Mouse (Mus musculus) kidney, embryonic 14.5 days (tissue): ENCODE measurements around the gene Tmem132b. TPM values are rescaled to one million over a fixed set of nuclear protein-coding genes. Genes with fewer than 3 reads are reported as not detected.

ENCODE experiments used
- ATAC-seq: fragments of 200-750 bp; cut with Nextera tagmentation; 2 replicates; pipeline ENCODE4 v1.8.0; 2017; ENCODE audit warnings: moderate number of reproducible peaks, mild to moderate bottlenecking, moderate TSS enrichment, moderate library complexity; ENCODE audit not compliant: low FRiP score, low TSS enrichment
- H3K27ac ChIP-seq: fragments of 300-500 bp; sonication (generic); 2 replicates; pipeline ENCODE4 v1.5.1; 2014; ENCODE audit warnings: low read depth, mild to moderate bottlenecking, low read length, moderate library complexity, mixed read lengths
- H3K27me3 ChIP-seq: fragments of 300-500 bp; sonication (generic); 2 replicates; pipeline ENCODE4 v1.6.1; 2014; ENCODE audit warnings: mild to moderate bottlenecking, low read length; ENCODE audit not compliant: control insufficient read depth, insufficient read depth
- H3K36me3 ChIP-seq: fragments of 300-500 bp; sonication (generic); 2 replicates; pipeline ENCODE4 v1.6.1; 2014; ENCODE audit warnings: low read length, mixed read lengths; ENCODE audit not compliant: control insufficient read depth, insufficient read depth
- H3K4me1 ChIP-seq: fragments of 300-500 bp; sonication (generic); 2 replicates; pipeline ENCODE4 v1.6.1; 2014; ENCODE audit warnings: low read length, mixed read lengths; ENCODE audit not compliant: control insufficient read depth, insufficient read depth
- H3K4me2 ChIP-seq: fragments of 300-500 bp; sonication (generic); replicated peaks from 2 replicates; pipeline ENCODE4 v1.6.1; 2014; ENCODE audit warnings: low read depth, mild to moderate bottlenecking, low read length
- H3K4me3 ChIP-seq: fragments of 300-500 bp; sonication (generic); 2 replicates; pipeline ENCODE4 v1.5.1; 2014; ENCODE audit warnings: mild to moderate bottlenecking, low read length
- H3K9ac ChIP-seq: fragments of 300-500 bp; sonication (generic); 2 replicates; pipeline ENCODE4 v1.6.1; 2014; ENCODE audit warnings: low read depth, mild to moderate bottlenecking, low read length, moderate library complexity
- H3K9me3 ChIP-seq: fragments of 300-500 bp; sonication (generic); 2 replicates; pipeline ENCODE4 v1.6.1; 2016; ENCODE audit warnings: low read length; ENCODE audit not compliant: control insufficient read depth
- WGBS: fragments of 180-500 bp; shearing (Covaris S2); extraction: QIAGEN DNeasy Blood & Tissue Kit; methylation state at CpG from one replicate; pipeline ENCODE4 v1.1.7; 2014; 5-methylcytosine and 5-hydroxymethylcytosine counted together
- polyA plus RNA-seq: library from polyadenylated mRNA; unstranded; fragments of >200 nt; fragmentation: Nextera tagmentation; extraction: Ambion mirVana; gene quantifications from 2 replicates; pipeline ENCODE4 v1.2.1, GENCODE M21; 2014

The Tmem132b gene
- polyA plus RNA-seq, 1 experiment from 2014 or later: 0.46 TPM

GRCm38 (mm10) chr5:125491107-125491506, 40.5 kb upstream of the Tmem132b start:
- ATAC-seq: no peak
- H3K36me3 ChIP-seq: peaks cover 31% of the 10 kb centered on the region; the same call in 1 of the 2 replicates
- 93% methylated on average over 10 of the region's 10 CpGs for whole genome bisulfite sequencing

GRCm38 (mm10) chr5:125492379-125493092, 39.0 kb upstream of the Tmem132b start:
- Histone ChIP-seq H3K4me2 (no peak overlapping the region), H3K4me1 (peaks cover 8% of the 10 kb centered on the region; the same call in 1 of the 2 replicates), H3K4me3 (no peak overlapping the region), H3K9me3 (no peaks in the 10 kb centered on the region), H3K27me3 (no peaks in the 10 kb centered on the region), H3K36me3 (peaks cover 31% of the 10 kb centered on the region; the same call in 1 of the 2 replicates), H3K9ac (no peak overlapping the region), H3K27ac (no peak overlapping the region)
- no peak for ATAC-seq
- 71% methylated on average over 17 of the region's 17 CpGs for WGBS

More at GRCm38 (mm10) chr5:125491107-125491506, 40.5 kb upstream of the Tmem132b start:
- Histone ChIP-seq H3K27me3 (no peaks in the 10 kb centered on the region), H3K4me3 (no peak overlapping the region), H3K4me2 (no peak overlapping the region), H3K27ac (no peak overlapping the region), H3K9ac (no peak overlapping the region), H3K9me3 (no peaks in the 10 kb centered on the region), H3K4me1 (peaks cover 13% of the 10 kb centered on the region)

- Histone ChIP-seq H3K9me3 (no peaks in the 10 kb centered on the region), H3K36me3 (peaks cover 31% of the 10 kb centered on the region; the same call in 1 of the 2 replicates), H3K4me1 (peaks cover 3% of the 10 kb centered on the region; the same call in 1 of the 2 replicates), H3K27ac (no peak overlapping the region), H3K4me2 (no peak overlapping the region), H3K4me3 (no peak overlapping the region), H3K27me3 (no peaks in the 10 kb centered on the region), H3K9ac (no peak overlapping the region)
- ATAC-seq: no peak
- WGBS: 71% methylated on average over 5 of the region's 5 CpGs
Measured at GRCm38 (mm10) chr5:125493093-125493423, 38.5 kb upstream of the Tmem132b start.

GRCm38 (mm10) chr5:125495655-125496054, 35.9 kb upstream of the Tmem132b start:
- Histone ChIP-seq H3K4me1 (no peaks in the 10 kb centered on the region), H3K9ac (no peak overlapping the region), H3K27me3 (no peaks in the 10 kb centered on the region), H3K27ac (no peak overlapping the region), H3K4me3 (no peak overlapping the region), H3K4me2 (no peak overlapping the region), H3K9me3 (no peaks in the 10 kb centered on the region), H3K36me3 (peaks cover 33% of the 10 kb centered on the region; the same call in 1 of the 2 replicates)
- 92% methylated on average over 10 of the region's 10 CpGs for WGBS
- ATAC-seq: no peak

GRCm38 (mm10) chr5:125497821-125498600, 33.6 kb upstream of the Tmem132b start:
- ATAC-seq: peak; percentile 65; the same call in 1 of the 2 replicates
- peaks cover 17% of the 10 kb centered on the region; the same call in 1 of the 2 replicates for H3K36me3 ChIP-seq

GRCm38 (mm10) chr5:125501505-125501904, 30.1 kb upstream of the Tmem132b start:
- no peak overlapping the region for H3K4me3 ChIP-seq
- H3K27ac ChIP-seq: no peak overlapping the region
- H3K9ac ChIP-seq: no peak overlapping the region
- ATAC-seq: no peak
- no peaks in the 10 kb centered on the region for H3K9me3 ChIP-seq
- H3K4me2 ChIP-seq: no peak overlapping the region
- no peaks in the 10 kb centered on the region for H3K27me3 ChIP-seq
- no peaks in the 10 kb centered on the region for H3K4me1 ChIP-seq
- peaks cover 15% of the 10 kb centered on the region; the same call in 1 of the 2 replicates for H3K36me3 ChIP-seq
- WGBS: 92% methylated on average over 6 of the region's 6 CpGs

More at GRCm38 (mm10) chr5:125497821-125498600, 33.6 kb upstream of the Tmem132b start:
- 70% methylated on average over 12 of the region's 12 CpGs for WGBS
- Histone ChIP-seq H3K27ac (no peak overlapping the region), H3K4me2 (no peak overlapping the region), H3K9me3 (no peaks in the 10 kb centered on the region), H3K9ac (no peak overlapping the region), H3K4me3 (no peak overlapping the region), H3K4me1 (no peaks in the 10 kb centered on the region), H3K27me3 (no peaks in the 10 kb centered on the region)

GRCm38 (mm10) chr5:125502186-125502585, 29.4 kb upstream of the Tmem132b start:
- no peak overlapping the region for H3K9ac ChIP-seq
- no peak overlapping the region for H3K4me3 ChIP-seq
- ATAC-seq: no peak
- H3K4me2 ChIP-seq: no peak overlapping the region
- no peak overlapping the region for H3K27ac ChIP-seq
- H3K27me3 ChIP-seq: no peaks in the 10 kb centered on the region
- H3K4me1 ChIP-seq: no peaks in the 10 kb centered on the region
- H3K9me3 ChIP-seq: no peaks in the 10 kb centered on the region
- peaks cover 16% of the 10 kb centered on the region; the same call in 1 of the 2 replicates for H3K36me3 ChIP-seq
- WGBS: 56% methylated on average over 3 of the region's 3 CpGs

- Histone ChIP-seq H3K27me3 (no peaks in the 10 kb centered on the region), H3K27ac (no peak overlapping the region), H3K9ac (no peak overlapping the region), H3K9me3 (no peaks in the 10 kb centered on the region), H3K4me2 (no peak overlapping the region), H3K4me3 (no peak overlapping the region), H3K4me1 (no peaks in the 10 kb centered on the region), H3K36me3 (peaks cover 18% of the 10 kb centered on the region; the same call in 1 of the 2 replicates)
- no peak for ATAC-seq
- WGBS: 90% methylated on average over 6 of the region's 6 CpGs
Measured at GRCm38 (mm10) chr5:125503628-125504027, 27.9 kb upstream of the Tmem132b start.

GRCm38 (mm10) chr5:125504692-125505091, 26.9 kb upstream of the Tmem132b start:
- no peaks in the 10 kb centered on the region for H3K4me1 ChIP-seq
- H3K9ac ChIP-seq: no peak overlapping the region
- H3K4me3 ChIP-seq: no peak overlapping the region
- no peak for ATAC-seq
- peaks cover 22% of the 10 kb centered on the region; the same call in 1 of the 2 replicates for H3K36me3 ChIP-seq
- no peak overlapping the region for H3K4me2 ChIP-seq
- H3K9me3 ChIP-seq: no peaks in the 10 kb centered on the region
- H3K27ac ChIP-seq: peak overlapping the region; percentile 47; the same call in 1 of the 2 replicates
- 38% methylated on average over 11 of the region's 11 CpGs for WGBS
- no peaks in the 10 kb centered on the region for H3K27me3 ChIP-seq
